Mouse (Mus musculus): ENCODE data around the gene Hspb6. TPM values are rescaled to one million over a fixed set of nuclear protein-coding genes. Genes with fewer than 3 reads are reported as not detected.

The Hspb6 gene
- polyA plus RNA-seq, 1 experiment from 2014 or later: 7.8 TPM

- Histone ChIP-seq H3K4me1 (peaks cover 9% of the 10 kb centered on the region), H3K27me3 (replicated peaks) (no peaks in the 10 kb centered on the region), H3K36me3 (replicated peaks) (peaks cover 56% of the 10 kb centered on the region), H3K4me3 (no peak overlapping the region), H3K9me3 (no peaks in the 10 kb centered on the region), H3K27ac (no peak overlapping the region), H3K4me2 (no peak overlapping the region), H3K9ac (no peak overlapping the region)
- ATAC-seq (replicated peaks): no peak
- 90% methylated on average over 11 of the region's 11 CpGs for WGBS
These were observed 15.6 kb downstream of the Hspb6 start for GRCm38 (mm10) chr7:30567555-30567954.

GRCm38 (mm10) chr7:30572389-30572788, 20.4 kb downstream of the Hspb6 start:
- H3K36me3 ChIP-seq (replicated peaks): peaks cover 92% of the 10 kb centered on the region
- H3K27me3 ChIP-seq (replicated peaks): no peaks in the 10 kb centered on the region
- no peak overlapping the region for H3K9ac ChIP-seq
- no peak overlapping the region for H3K27ac ChIP-seq
- no peaks in the 10 kb centered on the region for H3K4me1 ChIP-seq
- no peak overlapping the region for H3K4me3 ChIP-seq
- no peaks in the 10 kb centered on the region for H3K9me3 ChIP-seq
- no peak for ATAC-seq (replicated peaks)
- no peak overlapping the region for H3K4me2 ChIP-seq
- 92% methylated on average over 5 of the region's 5 CpGs for WGBS

DNA sequence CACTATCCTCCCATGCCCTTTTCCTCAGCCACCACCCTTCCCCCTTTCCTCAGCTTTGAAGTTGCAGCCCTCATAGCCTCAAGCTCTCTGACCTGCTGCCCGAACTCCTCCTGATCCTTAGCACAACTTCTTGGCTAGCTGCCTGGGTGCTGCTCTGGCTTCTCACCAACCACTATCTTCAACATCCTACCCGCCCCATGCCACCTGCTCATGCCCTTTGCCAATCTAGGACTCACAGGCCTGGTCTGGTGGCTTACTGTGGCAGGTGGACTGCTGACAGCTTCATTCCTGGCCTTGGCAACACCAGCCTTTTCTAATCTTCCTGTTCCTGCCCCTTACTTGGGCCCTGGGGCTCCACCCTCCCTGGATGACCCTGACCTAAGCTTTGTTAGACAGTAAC, 21.0 kb downstream of the Hspb6 start:
- Histone ChIP-seq H3K9me3 (no peaks in the 10 kb centered on the region), H3K27ac (no peak overlapping the region), H3K9ac (no peak overlapping the region), H3K27me3 (replicated peaks) (no peaks in the 10 kb centered on the region), H3K36me3 (replicated peaks) (peaks cover 95% of the 10 kb centered on the region), H3K4me3 (no peak overlapping the region), H3K4me2 (no peak overlapping the region), H3K4me1 (no peaks in the 10 kb centered on the region)
- 80% methylated on average over 2 of the region's 2 CpGs for WGBS
- no peak for ATAC-seq (replicated peaks)

GRCm38 (mm10) chr7:30579950-30580349, 28.0 kb downstream of the Hspb6 start:
- Histone ChIP-seq H3K4me3 (no peak overlapping the region), H3K4me2 (no peak overlapping the region), H3K4me1 (no peaks in the 10 kb centered on the region), H3K9me3 (no peaks in the 10 kb centered on the region), H3K9ac (no peak overlapping the region), H3K27me3 (replicated peaks) (no peaks in the 10 kb centered on the region), H3K27ac (no peak overlapping the region), H3K36me3 (replicated peaks) (peaks cover 92% of the 10 kb centered on the region)
- WGBS: 96% methylated on average over 8 of the region's 8 CpGs
- no peak for ATAC-seq (replicated peaks)

DNA sequence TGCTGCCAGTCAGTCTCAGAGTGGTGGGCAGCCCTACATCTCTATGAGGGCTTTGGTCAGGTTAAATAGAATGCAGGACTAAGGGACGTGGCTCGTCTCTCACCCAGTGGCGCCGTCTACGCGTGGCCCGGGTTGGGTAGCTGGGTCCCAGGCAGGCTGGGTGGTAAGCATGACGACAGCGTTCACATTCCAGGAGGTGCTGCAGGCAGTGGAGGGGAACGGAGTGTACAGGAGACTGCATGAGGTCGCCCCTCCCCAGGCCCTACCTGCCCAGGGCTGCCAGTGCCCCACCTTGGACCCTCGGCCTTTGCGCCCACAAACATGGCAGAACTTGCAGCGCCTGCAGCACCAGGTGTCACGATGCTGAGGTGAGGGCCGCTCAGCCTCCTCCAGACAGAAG, 29.6 kb downstream of the Hspb6 start:
- Histone ChIP-seq H3K9me3 (no peaks in the 10 kb centered on the region), H3K4me1 (peaks cover 3% of the 10 kb centered on the region), H3K4me3 (no peak overlapping the region), H3K27ac (no peak overlapping the region), H3K27me3 (replicated peaks) (no peaks in the 10 kb centered on the region), H3K9ac (no peak overlapping the region), H3K4me2 (no peak overlapping the region), H3K36me3 (replicated peaks) (peaks cover 87% of the 10 kb centered on the region)
- 96% methylated on average over 16 of the region's 16 CpGs for WGBS
- no peak for ATAC-seq (replicated peaks)

GRCm38 (mm10) chr7:30584339-30584738, 32.4 kb downstream of the Hspb6 start:
- Histone ChIP-seq H3K4me2 (no peak overlapping the region), H3K4me1 (peaks cover 16% of the 10 kb centered on the region), H3K27me3 (replicated peaks) (no peaks in the 10 kb centered on the region), H3K27ac (no peak overlapping the region), H3K9me3 (no peaks in the 10 kb centered on the region), H3K4me3 (no peak overlapping the region), H3K36me3 (replicated peaks) (peaks cover 59% of the 10 kb centered on the region), H3K9ac (no peak overlapping the region)
- ATAC-seq (replicated peaks): no peak
- 93% methylated on average over 10 of the region's 10 CpGs for WGBS

DNA sequence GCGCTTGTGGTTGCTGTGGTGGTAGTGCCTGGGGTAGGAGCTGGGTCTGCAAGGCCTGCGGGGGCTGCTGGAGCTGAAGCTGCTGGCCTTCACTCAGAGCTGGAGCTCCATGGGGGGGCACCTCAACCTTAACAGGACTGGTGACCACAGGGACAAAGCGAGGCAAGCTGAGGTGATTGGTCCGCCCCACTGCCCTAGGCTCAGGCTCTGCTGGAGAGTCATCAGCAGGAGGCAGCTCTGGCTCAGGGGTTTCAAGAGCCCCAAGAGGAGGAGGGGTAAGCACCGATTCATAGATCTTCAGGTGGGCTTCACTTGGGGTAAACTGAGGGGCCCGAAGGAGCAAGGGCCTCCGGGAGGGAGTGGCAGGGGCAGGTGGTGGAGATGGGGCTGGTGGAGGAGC, 33.2 kb downstream of the Hspb6 start:
- H3K4me1 ChIP-seq: peaks cover 21% of the 10 kb centered on the region
- no peak overlapping the region for H3K4me2 ChIP-seq
- no peak overlapping the region for H3K9ac ChIP-seq
- no peaks in the 10 kb centered on the region for H3K9me3 ChIP-seq
- H3K36me3 ChIP-seq (replicated peaks): peaks cover 50% of the 10 kb centered on the region
- ATAC-seq (replicated peaks): no peak
- no peak overlapping the region for H3K27ac ChIP-seq
- no peaks in the 10 kb centered on the region for H3K27me3 ChIP-seq (replicated peaks)
- H3K4me3 ChIP-seq: no peak overlapping the region
- WGBS: 96% methylated on average over 7 of the region's 7 CpGs

DNA sequence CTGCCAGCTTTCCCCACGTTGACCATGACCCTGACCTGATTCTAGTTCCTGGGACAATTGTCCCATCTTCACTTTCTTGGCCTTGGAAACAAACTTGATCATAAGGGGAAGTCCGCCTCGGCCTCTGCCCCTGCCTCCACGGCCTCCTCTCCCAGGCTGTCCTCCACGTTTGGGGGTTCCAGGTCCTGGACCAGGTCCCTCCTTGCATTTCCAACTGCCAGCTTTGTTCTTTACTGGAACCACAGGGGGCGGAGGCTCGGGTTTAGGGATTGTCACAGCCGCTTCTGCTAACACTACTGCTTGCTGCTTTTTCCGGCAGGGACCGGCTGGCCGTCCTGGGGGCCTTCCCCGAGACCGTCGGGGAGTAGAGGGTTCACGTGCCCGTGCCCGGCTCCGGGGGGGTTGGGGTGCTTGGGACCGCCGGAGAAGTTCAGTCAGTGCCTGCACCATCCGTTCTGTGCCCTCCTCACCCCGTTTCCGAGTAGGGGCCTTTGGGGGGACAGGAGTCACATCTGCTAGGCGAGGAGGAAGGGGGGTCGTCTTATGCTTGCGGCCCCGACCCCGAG, 34.6 kb downstream of the Hspb6 start:
- no peaks in the 10 kb centered on the region for H3K9me3 ChIP-seq
- H3K9ac ChIP-seq: no peak overlapping the region
- peak overlapping the region; percentile 86 for H3K4me2 ChIP-seq
- no peak overlapping the region for H3K27ac ChIP-seq
- no peak for ATAC-seq (replicated peaks)
- H3K27me3 ChIP-seq (replicated peaks): no peaks in the 10 kb centered on the region
- WGBS: 90% methylated on average over 28 of the region's 28 CpGs
- H3K4me1 ChIP-seq: peaks cover 21% of the 10 kb centered on the region
- H3K4me3 ChIP-seq: peak overlapping the region; percentile 57; the same call in 1 of the 2 replicates
- H3K36me3 ChIP-seq (replicated peaks): peaks cover 38% of the 10 kb centered on the region

DNA sequence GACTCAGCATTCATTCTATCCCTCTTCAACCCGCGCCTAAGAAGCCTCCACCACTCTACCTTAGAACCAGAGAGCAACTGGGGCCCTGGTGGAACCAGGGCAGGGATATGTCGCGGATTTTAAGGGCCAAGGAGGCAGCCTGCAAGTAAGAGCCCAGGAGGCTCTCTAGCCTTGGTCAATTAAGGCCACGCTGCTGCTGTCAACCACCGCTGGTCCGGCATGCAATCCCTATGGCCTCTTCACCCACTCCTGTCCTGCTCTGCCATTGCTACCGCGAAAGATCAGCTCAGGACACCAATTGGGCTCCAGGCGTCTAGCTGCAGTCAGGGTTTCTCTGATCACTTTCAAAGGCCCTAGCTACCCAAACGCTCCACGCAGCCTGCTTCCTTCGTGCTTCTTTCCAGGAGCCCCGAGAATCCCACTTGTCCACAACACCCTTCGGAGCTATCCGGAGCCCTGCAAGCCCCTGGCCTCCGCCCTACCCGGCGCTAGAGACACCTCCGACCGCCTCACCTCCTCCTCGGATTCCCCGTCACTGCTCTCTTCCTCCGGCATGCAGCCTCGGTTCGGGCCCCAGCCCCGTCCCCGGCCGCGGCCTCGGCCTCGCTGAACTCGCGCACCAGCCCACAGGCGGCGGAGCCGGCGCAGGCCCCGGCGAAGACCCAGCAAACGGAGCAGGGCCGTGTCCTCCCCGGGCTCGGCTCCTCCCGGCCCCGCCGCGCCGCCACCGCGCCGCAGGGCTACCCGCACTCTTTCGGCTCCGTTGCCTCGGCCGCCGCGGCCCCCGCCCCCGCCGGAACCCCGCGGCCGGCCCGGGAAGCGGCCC, 36.1 kb downstream of the Hspb6 start:
- under 1% methylated on average over 62 of the region's 67 CpGs for WGBS
- Histone ChIP-seq H3K4me1 (peaks cover 21% of the 10 kb centered on the region), H3K9me3 (no peaks in the 10 kb centered on the region), H3K27me3 (replicated peaks) (no peaks in the 10 kb centered on the region), H3K9ac (peak overlapping the region; percentile 83), H3K36me3 (replicated peaks) (peaks cover 25% of the 10 kb centered on the region; the same call in 1 of the 2 replicates), H3K4me2 (peak overlapping the region; percentile 86), H3K4me3 (peak overlapping the region; percentile 57), H3K27ac (peak overlapping the region; percentile 90)
- peak; percentile 62 for ATAC-seq (replicated peaks)

DNA sequence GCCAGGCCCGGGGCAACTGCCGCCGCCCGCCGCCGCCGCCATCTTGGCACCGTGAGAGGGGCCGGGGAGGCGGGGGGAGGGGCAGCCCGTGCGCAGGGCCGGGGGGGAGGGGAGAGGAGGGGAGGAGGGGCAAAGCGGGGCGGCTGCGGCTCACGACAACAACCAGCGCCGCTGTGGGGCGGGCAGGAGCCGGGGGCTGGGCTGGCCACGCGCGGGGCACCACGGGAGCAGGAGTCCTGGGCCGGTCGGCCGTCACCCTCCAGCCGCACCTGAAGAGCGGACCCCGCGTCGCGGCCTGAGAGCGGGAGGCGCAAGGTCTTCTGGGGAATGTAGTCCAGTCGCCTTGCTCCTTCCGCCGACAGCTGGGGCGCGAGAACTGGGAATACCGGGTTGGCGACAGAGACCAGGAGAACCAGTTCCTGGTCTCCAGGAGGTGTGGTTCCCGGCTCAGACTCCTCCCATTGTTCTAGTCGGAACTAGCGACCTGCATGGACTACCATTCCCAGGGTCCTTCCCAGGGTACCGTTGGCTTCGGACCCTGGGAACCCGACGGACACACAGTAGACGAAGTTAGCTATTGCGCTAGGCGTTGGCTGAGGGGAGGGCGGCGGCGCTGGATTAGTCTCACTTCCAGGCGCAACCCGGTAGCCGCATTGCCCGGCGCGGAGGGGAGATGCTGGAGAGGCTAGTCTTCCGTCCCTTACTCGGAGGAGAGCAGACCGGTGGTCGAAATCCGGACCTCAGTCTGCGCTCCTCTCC, 36.9 kb downstream of the Hspb6 start, which contains the start of gene Kmt2b:
Gene Kmt2b (minus strand): TSS at position 51 of the 759 bp plus-strand sequence.
- Histone ChIP-seq H3K27ac (peak within 1 kb of the TSS; percentile 90), H3K36me3 (replicated peaks) (peaks cover 18% of the 10 kb centered on the region; the same call in 1 of the 2 replicates), H3K4me2 (peak within 1 kb of the TSS; percentile 86), H3K4me1 (peaks cover 21% of the 10 kb centered on the region), H3K9ac (peak within 1 kb of the TSS; percentile 83), H3K27me3 (replicated peaks) (no peaks in the 10 kb centered on the region), H3K4me3 (peak within 1 kb of the TSS; percentile 57), H3K9me3 (no peaks in the 10 kb centered on the region)
- peak; percentile 96 for ATAC-seq (replicated peaks)
- under 1% methylated on average over 52 of the region's 68 CpGs for WGBS

DNA sequence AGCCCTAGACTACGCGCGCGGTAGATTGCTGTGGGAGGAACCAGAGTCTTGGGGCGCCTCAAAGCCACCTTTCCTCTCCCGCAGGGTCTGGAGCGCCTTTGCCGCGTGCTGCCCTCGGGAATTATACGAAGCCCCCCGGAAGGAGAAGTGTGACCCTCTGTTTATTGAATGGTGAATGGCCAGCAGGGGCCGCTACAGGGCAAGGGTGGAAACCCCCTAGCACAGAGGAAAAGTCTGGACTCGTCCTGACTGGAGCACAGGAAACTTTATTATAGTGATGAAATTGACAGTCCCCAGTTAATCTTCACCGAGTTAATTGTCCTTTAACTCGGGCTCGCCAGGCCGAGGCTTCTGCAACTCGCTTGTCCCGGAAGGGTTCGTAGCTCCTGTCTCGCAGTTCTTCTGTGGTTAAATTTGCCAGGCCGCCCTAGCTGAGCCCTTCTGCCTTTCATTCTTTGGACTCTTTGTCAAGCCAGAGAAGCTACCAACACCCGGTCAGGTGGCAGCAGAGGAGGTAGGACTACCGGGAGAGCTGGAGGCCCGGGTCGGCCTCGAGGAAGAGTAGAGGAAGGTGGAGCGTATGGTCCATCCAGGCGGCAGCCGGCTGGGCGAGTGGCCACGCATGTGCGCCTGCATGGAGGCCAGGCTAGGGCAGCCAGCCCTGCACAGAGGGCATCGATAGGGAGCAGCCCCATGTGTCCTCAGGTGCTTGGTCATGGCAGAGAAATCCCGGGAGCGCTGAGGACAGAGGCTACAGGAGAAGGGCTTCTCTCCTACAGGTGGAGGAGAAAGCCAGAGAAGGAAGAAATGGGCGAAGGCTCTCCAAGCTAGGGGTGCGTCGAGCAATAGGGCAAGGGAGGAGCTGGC, 37.7 kb downstream of the Hspb6 start:
- Histone ChIP-seq H3K36me3 (replicated peaks) (peaks cover 11% of the 10 kb centered on the region; the same call in 1 of the 2 replicates), H3K4me2 (peak overlapping the region; percentile 78), H3K27me3 (replicated peaks) (no peaks in the 10 kb centered on the region), H3K4me1 (peaks cover 21% of the 10 kb centered on the region), H3K27ac (peak overlapping the region; percentile 90), H3K4me3 (peak overlapping the region; percentile 57), H3K9ac (peak overlapping the region; percentile 83), H3K9me3 (no peaks in the 10 kb centered on the region)
- 32% methylated on average over 40 of the region's 40 CpGs for WGBS
- ATAC-seq (replicated peaks): peak; percentile 66
